Mouse (Mus musculus) forebrain, embryonic 12.5 days (tissue): ENCODE data around the gene Plcb1. TPM values are rescaled to one million over a fixed set of nuclear protein-coding genes. Genes with fewer than 3 reads are reported as not detected.

Experiments
- ATAC-seq: fragments of 200-750 bp; cut with Nextera tagmentation; 2 replicates; pipeline ENCODE4 v1.8.0; 2017; ENCODE audit warnings: moderate TSS enrichment; ENCODE audit not compliant: low FRiP score
- H3K27ac ChIP-seq: fragments of 300-500 bp; sonication (generic); 2 replicates; pipeline ENCODE4 v1.5.1; 2016; ENCODE audit warnings: mild to moderate bottlenecking
- H3K27me3 ChIP-seq: fragments of 300-500 bp; sonication (generic); 2 replicates; pipeline ENCODE4 v1.6.1; 2016; ENCODE audit warnings: mild to moderate bottlenecking
- H3K36me3 ChIP-seq: fragments of 300-500 bp; sonication (generic); replicated peaks from 2 replicates; pipeline ENCODE4 v1.6.1; 2016; ENCODE audit warnings: mild to moderate bottlenecking
- H3K4me1 ChIP-seq: fragments of 300-500 bp; sonication (generic); 2 replicates; pipeline ENCODE4 v1.6.1; 2016
- H3K4me2 ChIP-seq: fragments of 300-500 bp; sonication (generic); 2 replicates; pipeline ENCODE4 v1.6.1; 2016; ENCODE audit warnings: mild to moderate bottlenecking, moderate library complexity
- H3K4me3 ChIP-seq: fragments of 300-500 bp; sonication (generic); replicated peaks from 2 replicates; pipeline ENCODE4 v1.5.1; 2016; ENCODE audit warnings: mild to moderate bottlenecking
- H3K9ac ChIP-seq: fragments of 300-500 bp; sonication (generic); 2 replicates; pipeline ENCODE4 v1.6.1; 2016; ENCODE audit warnings: mild to moderate bottlenecking
- H3K9me3 ChIP-seq: fragments of 300-500 bp; sonication (generic); 2 replicates; pipeline ENCODE4 v1.6.1; 2016
- WGBS: fragments of 180-500 bp; shearing (Covaris S2); methylation state at CpG from one replicate; pipeline ENCODE4 v1.1.7; 2016; 5-methylcytosine and 5-hydroxymethylcytosine counted together
- polyA plus RNA-seq: library from polyadenylated mRNA; unstranded; fragments of >200 nt; fragmentation: Nextera tagmentation; extraction: Ambion mirVana; gene quantifications from 2 replicates; pipeline ENCODE4 v1.2.1, GENCODE M21; 2016

The Plcb1 gene
- polyA plus RNA-seq, 1 experiment from 2014 or later = 19.3 TPM

- Histone ChIP-seq H3K27me3 (no peaks in the 10 kb centered on the region), H3K9ac (no peak overlapping the region), H3K9me3 (no peaks in the 10 kb centered on the region), H3K4me3 (no peak overlapping the region), H3K36me3 (no peaks in the 10 kb centered on the region), H3K4me1 (no peaks in the 10 kb centered on the region), H3K27ac (no peak overlapping the region), H3K4me2 (no peak overlapping the region)
- ATAC-seq = no peak
- 83% methylated on average over 4 of the region's 4 CpGs for WGBS
Observed at GRCm38 (mm10) chr2:135202390-135202789, 416.5 kb downstream of the Plcb1 start.

GRCm38 (mm10) chr2:135204141-135205120 is 418.6 kb downstream of the Plcb1 start:
- ATAC-seq = no peak
- Histone ChIP-seq H3K4me1 (no peaks in the 10 kb centered on the region), H3K36me3 (no peaks in the 10 kb centered on the region), H3K4me2 (no peak overlapping the region), H3K9ac (no peak overlapping the region), H3K27ac (no peak overlapping the region), H3K4me3 (no peak overlapping the region), H3K27me3 (no peaks in the 10 kb centered on the region), H3K9me3 (no peaks in the 10 kb centered on the region)
- 80% methylated on average over 11 of the region's 11 CpGs for WGBS

- H3K27ac ChIP-seq = no peak overlapping the region
- no peaks in the 10 kb centered on the region for H3K4me1 ChIP-seq
- H3K9ac ChIP-seq = no peak overlapping the region
- no peak overlapping the region for H3K4me2 ChIP-seq
- no peaks in the 10 kb centered on the region for H3K9me3 ChIP-seq
- no peak overlapping the region for H3K4me3 ChIP-seq
- no peaks in the 10 kb centered on the region for H3K27me3 ChIP-seq
- 87% methylated on average over 1 of the region's 1 CpGs for WGBS
- no peaks in the 10 kb centered on the region for H3K36me3 ChIP-seq
- no peak for ATAC-seq
Observed at GRCm38 (mm10) chr2:135208890-135209289, 423.0 kb downstream of the Plcb1 start.

- no peak overlapping the region for H3K9ac ChIP-seq
- no peaks in the 10 kb centered on the region for H3K27me3 ChIP-seq
- ATAC-seq = no peak
- H3K4me2 ChIP-seq = no peak overlapping the region
- 74% methylated on average over 4 of the region's 4 CpGs for WGBS
- no peaks in the 10 kb centered on the region for H3K4me1 ChIP-seq
- no peaks in the 10 kb centered on the region for H3K36me3 ChIP-seq
- no peak overlapping the region for H3K4me3 ChIP-seq
- H3K27ac ChIP-seq = no peak overlapping the region
- no peaks in the 10 kb centered on the region for H3K9me3 ChIP-seq
Observed at GRCm38 (mm10) chr2:135214746-135215448, 429.0 kb downstream of the Plcb1 start.

- Histone ChIP-seq H3K36me3 (no peaks in the 10 kb centered on the region), H3K4me1 (no peaks in the 10 kb centered on the region), H3K9me3 (no peaks in the 10 kb centered on the region), H3K27ac (no peak overlapping the region), H3K9ac (no peak overlapping the region), H3K4me3 (no peak overlapping the region), H3K27me3 (no peaks in the 10 kb centered on the region), H3K4me2 (no peak overlapping the region)
- WGBS = 88% methylated on average over 3 of the region's 3 CpGs
- ATAC-seq = no peak
Observed at GRCm38 (mm10) chr2:135219406-135219805, 433.5 kb downstream of the Plcb1 start.

GRCm38 (mm10) chr2:135225604-135226025 is 439.7 kb downstream of the Plcb1 start:
- no peaks in the 10 kb centered on the region for H3K9me3 ChIP-seq
- H3K4me2 ChIP-seq = no peak overlapping the region
- no peak overlapping the region for H3K27ac ChIP-seq
- no peak overlapping the region for H3K4me3 ChIP-seq
- ATAC-seq = no peak
- H3K27me3 ChIP-seq = no peaks in the 10 kb centered on the region
- no peaks in the 10 kb centered on the region for H3K4me1 ChIP-seq
- WGBS = 55% methylated on average over 3 of the region's 3 CpGs
- H3K36me3 ChIP-seq = no peaks in the 10 kb centered on the region
- H3K9ac ChIP-seq = no peak overlapping the region

GRCm38 (mm10) chr2:135230262-135230661 is 444.4 kb downstream of the Plcb1 start:
- Histone ChIP-seq H3K4me2 (no peak overlapping the region), H3K27ac (no peak overlapping the region), H3K36me3 (no peaks in the 10 kb centered on the region), H3K9ac (no peak overlapping the region), H3K27me3 (no peaks in the 10 kb centered on the region), H3K9me3 (no peaks in the 10 kb centered on the region), H3K4me3 (no peak overlapping the region), H3K4me1 (no peaks in the 10 kb centered on the region)
- 89% methylated on average over 3 of the region's 3 CpGs for WGBS
- no peak for ATAC-seq

DNA sequence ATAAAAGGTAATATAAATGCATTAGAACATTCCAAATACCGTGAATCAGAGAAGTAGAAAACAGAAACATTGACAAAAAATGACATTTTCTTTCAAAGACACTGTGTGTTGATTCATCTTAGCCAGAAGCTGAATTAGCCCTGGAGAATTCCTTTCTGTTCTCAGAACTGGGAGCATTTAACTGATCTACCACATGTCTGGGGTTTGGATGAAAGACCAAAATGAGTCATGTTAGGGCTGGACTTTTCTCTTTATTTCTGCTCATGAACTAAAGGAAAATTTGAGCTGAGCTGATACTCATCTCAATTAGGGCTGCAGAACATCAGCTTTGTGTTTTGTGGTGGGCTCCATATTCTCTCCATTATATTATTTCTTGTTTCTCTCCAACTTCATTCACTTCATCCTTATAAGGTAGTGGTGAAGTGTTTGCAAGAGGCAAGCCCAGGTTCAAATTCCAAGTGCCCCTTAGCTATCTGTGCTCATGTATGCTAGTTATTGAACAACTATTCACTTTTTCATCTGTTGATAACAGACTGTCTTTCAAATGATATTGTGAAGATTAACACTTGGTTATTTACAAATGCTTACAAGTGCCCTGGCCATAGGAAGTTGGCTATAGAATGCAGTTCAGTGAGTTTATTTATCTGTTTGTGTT is 456.9 kb downstream of the Plcb1 start:
- ATAC-seq = no peak
- WGBS = 91% methylated on average over 1 of the region's 1 CpGs
- Histone ChIP-seq H3K9ac (no peak overlapping the region), H3K4me2 (no peak overlapping the region), H3K4me3 (no peak overlapping the region), H3K4me1 (no peaks in the 10 kb centered on the region), H3K27ac (no peak overlapping the region), H3K27me3 (no peaks in the 10 kb centered on the region), H3K9me3 (no peaks in the 10 kb centered on the region), H3K36me3 (no peaks in the 10 kb centered on the region)

DNA sequence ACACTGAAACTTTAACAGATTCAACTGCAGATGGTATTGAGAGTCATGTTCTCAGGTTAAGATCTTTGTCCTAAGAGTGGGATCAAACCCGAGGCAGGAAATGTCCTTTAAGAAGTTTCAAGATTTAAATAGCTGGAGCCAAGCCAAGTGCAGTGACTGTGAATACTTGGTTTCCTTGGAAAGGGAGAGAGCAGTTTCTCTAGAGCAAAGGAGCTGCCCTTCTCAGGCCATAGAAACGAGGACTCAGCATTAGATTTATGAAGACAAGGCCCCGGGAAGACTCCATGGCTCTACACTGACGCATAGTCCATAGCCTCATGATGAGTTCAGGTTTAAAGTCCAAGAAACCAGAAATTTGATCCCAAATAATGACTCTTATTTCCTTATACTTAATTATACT is 457.9 kb downstream of the Plcb1 start:
- Histone ChIP-seq H3K9me3 (no peaks in the 10 kb centered on the region), H3K9ac (no peak overlapping the region), H3K4me2 (no peak overlapping the region), H3K27me3 (no peaks in the 10 kb centered on the region), H3K4me3 (no peak overlapping the region), H3K36me3 (no peaks in the 10 kb centered on the region), H3K27ac (no peak overlapping the region), H3K4me1 (no peaks in the 10 kb centered on the region)
- ATAC-seq = no peak
- WGBS = 77% methylated on average over 4 of the region's 4 CpGs

DNA sequence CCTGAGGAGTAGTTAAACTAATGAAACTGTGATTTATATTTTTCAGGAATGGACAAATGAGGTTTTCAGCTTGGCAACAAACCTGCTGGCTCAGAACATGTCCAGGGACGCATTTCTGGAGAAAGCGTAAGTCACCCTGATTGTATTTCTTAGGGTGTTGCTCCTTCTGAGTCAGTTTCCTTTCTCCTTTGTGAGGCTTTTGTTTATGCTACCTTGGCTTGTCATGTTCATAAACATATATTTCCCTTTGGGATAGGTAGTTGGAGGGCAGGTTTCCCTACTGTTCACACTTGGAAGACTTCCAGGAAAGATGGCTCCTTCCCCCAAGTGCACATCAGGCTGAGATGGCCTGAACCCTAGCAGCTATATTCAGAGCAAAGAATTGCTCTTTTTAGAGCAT is 464.1 kb downstream of the Plcb1 start:
- H3K4me3 ChIP-seq = no peak overlapping the region
- H3K27me3 ChIP-seq = no peaks in the 10 kb centered on the region
- H3K9me3 ChIP-seq = no peaks in the 10 kb centered on the region
- no peak for ATAC-seq
- no peak overlapping the region for H3K27ac ChIP-seq
- WGBS = 94% methylated on average over 2 of the region's 2 CpGs
- H3K4me1 ChIP-seq = no peaks in the 10 kb centered on the region
- no peak overlapping the region for H3K4me2 ChIP-seq
- no peaks in the 10 kb centered on the region for H3K36me3 ChIP-seq
- no peak overlapping the region for H3K9ac ChIP-seq

- Histone ChIP-seq H3K4me1 (no peaks in the 10 kb centered on the region), H3K36me3 (no peaks in the 10 kb centered on the region), H3K4me2 (no peak overlapping the region), H3K27ac (no peak overlapping the region), H3K27me3 (no peaks in the 10 kb centered on the region), H3K9me3 (no peaks in the 10 kb centered on the region), H3K9ac (no peak overlapping the region), H3K4me3 (no peak overlapping the region)
- WGBS = 93% methylated on average over 3 of the region's 3 CpGs
- no peak for ATAC-seq
Observed at GRCm38 (mm10) chr2:135251821-135252315, 466.0 kb downstream of the Plcb1 start.

- Histone ChIP-seq H3K9ac (no peak overlapping the region), H3K27me3 (no peaks in the 10 kb centered on the region), H3K36me3 (no peaks in the 10 kb centered on the region), H3K9me3 (no peaks in the 10 kb centered on the region), H3K4me1 (no peaks in the 10 kb centered on the region), H3K4me3 (no peak overlapping the region), H3K4me2 (no peak overlapping the region), H3K27ac (no peak overlapping the region)
- WGBS = 43% methylated on average over 3 of the region's 3 CpGs
- ATAC-seq = no peak
Observed at GRCm38 (mm10) chr2:135259136-135259535, 473.3 kb downstream of the Plcb1 start.
